Mouse (Mus musculus) cerebellum, postnatal 4 days (tissue): ENCODE measurements around the gene Slc7a5.

Experiments used
- DNase-seq, 2 experiments: peaks; one replicate each; pipeline ENCODE4 v3.0.0; 2022; ENCODE audit warnings: low spot score in 2 of 2, mixed read lengths in 1 of 2

The Slc7a5 gene

DNA sequence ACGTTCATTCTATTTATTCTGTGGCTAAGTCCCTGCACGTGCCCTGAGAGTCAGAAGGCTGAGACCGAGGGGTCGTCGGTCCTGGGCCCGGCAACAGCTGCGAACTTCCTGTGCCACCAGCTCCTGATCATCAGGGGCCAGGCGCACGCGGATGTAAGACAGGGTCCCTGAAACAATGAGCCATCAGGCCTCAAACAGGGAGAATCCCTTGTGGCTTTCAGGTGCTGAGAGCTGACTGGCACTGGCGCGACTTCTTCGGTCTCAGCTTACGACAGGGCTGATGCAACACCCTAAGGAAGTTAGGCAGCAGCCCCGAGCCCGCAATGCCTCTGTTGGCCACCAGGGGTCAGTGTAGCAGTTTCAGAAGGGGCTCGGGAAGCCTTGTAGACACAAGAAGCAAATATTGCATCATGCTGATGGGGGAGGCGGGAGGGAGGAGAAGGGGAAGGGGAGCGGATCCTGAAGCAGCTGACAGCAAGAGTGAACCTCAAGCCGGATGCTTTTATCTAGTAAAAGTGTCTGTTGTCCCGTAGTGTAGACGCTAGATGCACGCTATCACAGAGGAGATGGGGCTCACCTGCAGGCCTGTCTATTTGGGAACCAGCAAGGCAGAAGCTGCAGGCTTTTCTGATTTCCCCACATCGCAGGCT lies 56.5 kb downstream of the Slc7a5 start:
- peak; percentile 99 to 100 for DNase-seq

DNA sequence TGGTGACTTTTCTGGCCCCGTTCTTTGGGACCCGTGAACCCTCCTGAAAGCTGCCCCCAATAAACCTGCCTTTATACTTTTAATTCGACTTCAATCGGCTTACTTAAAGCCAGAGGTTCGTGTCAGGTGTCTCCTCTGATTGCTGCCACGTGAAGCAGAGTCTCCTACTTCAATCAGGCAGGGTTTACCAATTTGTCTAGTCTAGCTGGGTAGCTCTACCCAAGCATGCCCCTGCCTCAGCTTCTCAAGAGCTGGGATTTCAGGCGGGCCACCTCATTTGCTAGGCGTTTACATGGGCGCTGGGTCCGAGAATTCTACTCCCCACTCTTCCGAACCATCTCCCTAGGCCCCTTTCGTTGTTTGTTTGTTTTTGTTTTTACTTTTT lies 57.1 kb downstream of the Slc7a5 start:
- DNase-seq: no peak

DNA sequence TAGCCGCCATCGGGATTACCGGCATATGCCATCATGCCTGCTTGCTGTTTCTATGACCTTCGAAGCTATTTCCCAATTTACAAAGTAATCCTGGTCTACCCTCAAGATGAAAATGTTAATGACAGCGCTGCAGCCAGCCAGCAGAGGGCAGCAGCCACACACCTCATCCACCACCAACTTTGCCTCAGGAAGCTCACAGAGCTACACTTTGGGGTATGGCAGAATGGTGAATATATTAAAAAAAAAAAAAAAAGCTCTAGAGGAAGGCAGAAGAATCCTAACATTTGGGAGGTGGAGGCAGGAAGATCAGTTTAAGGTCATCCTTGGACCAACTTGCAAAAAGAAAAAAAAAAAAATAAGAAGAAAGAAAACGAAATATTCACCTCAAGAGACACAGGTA lies 57.5 kb downstream of the Slc7a5 start:
- peak; percentile 59 to 75 for DNase-seq

GRCm38 (mm10) chr8:121849303-121849702 lies 58.2 kb downstream of the Slc7a5 start:
- no peak for DNase-seq

DNA sequence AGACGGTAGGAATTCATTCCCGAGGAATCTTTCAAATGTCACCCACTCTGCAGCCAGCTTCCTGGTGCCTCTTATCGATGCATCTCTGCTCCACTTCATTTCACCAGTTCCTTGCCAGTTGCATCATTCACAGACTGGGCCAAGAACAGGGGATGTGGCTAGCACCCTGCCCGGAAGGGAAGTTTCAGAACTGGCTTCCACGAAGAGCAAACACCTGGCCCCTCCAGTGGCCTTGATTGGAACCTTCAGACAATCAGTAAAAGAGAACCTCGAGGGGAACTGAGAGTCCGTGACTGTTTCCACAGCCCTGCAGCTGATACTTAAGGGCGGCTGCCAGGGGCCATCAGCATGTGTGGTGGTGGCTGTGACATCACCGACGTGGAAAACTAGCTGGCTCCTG lies 59.0 kb downstream of the Slc7a5 start:
- DNase-seq: no peak

GRCm38 (mm10) chr8:121847987-121848386 lies 59.5 kb downstream of the Slc7a5 start:
- no peak for DNase-seq

GRCm38 (mm10) chr8:121847261-121847822 lies 60.2 kb downstream of the Slc7a5 start:
- no peak for DNase-seq

- DNase-seq: no peak
These were observed 60.7 kb downstream of the Slc7a5 start for GRCm38 (mm10) chr8:121846815-121847214.

- DNase-seq: no peak
These were observed 62.7 kb downstream of the Slc7a5 start for GRCm38 (mm10) chr8:121844765-121845164.

GRCm38 (mm10) chr8:121843184-121843733 lies 64.2 kb downstream of the Slc7a5 start:
- no peak for DNase-seq

DNA sequence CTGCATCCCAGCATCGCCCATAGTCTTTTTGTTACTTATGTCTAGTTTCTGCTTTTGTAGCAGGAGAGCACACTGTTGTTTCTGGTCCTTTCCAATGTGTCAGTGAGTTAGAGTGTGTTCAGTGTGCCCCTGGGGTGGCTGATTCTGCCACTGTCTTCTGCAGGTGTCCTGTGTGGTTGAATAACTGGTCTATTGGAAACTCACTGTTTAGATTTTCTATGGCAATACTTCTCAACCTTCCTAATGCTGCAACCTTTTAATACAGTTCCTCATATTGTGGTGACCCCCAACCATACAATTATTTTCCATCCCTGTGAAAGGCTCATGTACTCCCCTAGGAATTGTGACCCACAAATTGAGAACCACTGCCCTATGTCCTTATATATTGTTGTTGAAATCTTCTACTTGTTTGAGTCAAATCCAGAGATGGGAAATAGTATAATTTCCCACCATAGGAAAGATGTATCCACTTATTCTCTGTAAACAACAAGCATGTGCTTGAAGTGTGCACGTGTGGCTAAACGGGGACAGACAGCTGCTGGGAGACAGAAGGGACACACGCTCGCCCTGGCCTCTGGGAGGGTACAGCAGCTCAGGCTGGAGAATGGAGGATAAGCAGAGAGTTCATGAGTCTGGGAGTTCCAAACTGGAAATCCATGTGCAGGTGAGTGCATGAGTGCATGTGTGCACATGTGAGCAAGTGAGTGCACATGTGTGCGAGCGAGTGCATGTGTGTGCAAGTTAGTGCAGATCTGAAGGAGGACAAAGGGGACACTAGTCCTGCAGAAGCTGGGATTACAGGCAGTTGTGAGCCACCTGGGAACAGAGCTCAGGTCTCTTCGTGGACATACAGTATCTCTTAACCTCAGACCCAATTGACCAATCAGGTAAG lies 65.2 kb downstream of the Slc7a5 start:
- no peak for DNase-seq

DNA sequence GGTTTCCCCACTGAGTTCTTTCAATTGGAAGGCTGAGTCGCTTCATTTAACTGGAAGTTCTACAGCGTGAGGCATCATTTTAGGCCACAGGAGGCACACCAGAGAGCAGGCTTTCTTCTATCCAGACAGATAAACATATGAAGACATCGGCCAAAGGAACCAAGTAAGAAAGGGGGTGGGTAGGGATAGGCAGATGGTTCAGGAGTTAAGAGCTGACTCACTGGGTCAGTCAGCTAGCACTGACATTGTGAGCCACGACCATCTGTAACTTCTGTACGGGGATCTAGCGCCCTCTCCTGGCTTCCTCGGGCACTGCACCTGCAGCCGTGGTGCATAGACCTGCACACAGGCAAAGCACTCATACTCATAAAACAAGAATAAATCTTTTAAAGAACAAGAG lies 66.3 kb downstream of the Slc7a5 start:
- peak; percentile 76 to 90 for DNase-seq

DNA sequence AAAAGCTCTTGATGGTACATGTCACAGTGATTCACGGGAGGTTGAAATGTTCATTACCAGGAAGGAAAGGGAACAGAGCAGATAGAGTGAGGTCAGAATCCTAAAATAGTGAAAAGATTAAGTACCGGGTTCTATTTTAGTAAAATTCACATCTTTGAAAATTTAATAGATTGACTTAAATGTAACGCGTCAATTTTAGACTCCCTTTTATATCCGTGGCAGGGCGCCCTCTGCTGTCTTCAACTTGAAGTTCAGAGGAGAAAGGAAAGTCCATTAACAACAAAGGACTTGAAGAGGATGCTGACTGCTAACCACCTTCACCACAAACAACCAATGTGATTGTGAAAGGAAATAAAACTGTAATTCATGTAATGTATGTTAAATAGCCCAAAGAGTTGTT lies 75.0 kb downstream of the Slc7a5 start:
- DNase-seq: peak in 1 of 2 experiments; percentile 77

DNA sequence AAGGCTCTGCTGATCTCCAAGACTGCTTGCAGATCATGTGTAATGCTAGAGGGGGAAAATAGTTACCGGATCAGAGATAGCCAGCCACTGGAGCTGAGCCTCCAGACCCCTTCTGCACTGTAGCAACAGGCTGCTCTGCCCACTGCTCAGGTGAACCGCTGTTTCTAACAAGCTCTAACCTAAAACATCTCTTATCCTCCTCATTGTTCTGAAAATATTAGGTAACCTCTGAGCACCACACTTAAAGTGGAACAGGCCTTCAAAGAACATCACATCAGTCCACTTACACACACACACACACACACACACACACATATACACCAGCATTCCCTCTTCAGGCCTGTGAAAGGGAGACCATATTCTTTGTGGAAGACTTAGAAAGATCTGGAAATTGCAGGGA lies 75.4 kb downstream of the Slc7a5 start:
- DNase-seq: no peak
